Mouse (Mus musculus): ENCODE measurements around the gene Dse. TPM values are rescaled to one million over a fixed set of nuclear protein-coding genes. Genes with fewer than 3 reads are reported as not detected.
"Not testable (repeated sequence)": the region's sequence is repeated elsewhere in the genome, so short reads cannot be mapped to it uniquely, and the experiment has no call there.

Gene Dse
- total RNA-seq (2021): 10 to 100 TPM in 1 of 2 experiments, 1 to 10 TPM in 1; 6.5 to 10.5 TPM

DNA sequence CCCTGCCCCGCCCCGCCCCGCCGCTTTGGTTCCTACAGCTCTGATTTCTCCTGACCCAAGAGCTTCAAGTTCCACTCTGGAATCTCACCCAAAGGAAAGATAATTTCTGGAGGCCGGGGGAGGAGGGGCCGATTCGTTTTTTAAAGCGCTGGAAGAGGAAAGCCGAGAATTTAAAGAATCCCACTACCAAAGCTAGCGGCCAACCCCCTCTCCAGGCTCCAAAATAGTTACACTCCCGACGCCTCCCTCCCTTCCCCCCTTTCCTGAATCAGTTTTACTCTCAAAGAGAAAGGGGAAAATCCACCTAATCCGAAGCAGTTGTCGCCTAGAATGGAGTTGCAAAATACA lies at the start of gene Dse:
Gene Dse (minus strand): TSS at position 213 of the 348 bp plus-strand sequence.
- peak in 1 of 2 experiments; percentile 16 for DNase-seq (ENCODE audit: low spot score in 2 of 2)
- intact Hi-C loops (cut with DNase I): loop anchor here (2.0 to 10.0 kb wide), 2 partner anchors 75 to 173 kb away; partner anchors contain the start of genes Trappc3l and Tspyl1

DNA sequence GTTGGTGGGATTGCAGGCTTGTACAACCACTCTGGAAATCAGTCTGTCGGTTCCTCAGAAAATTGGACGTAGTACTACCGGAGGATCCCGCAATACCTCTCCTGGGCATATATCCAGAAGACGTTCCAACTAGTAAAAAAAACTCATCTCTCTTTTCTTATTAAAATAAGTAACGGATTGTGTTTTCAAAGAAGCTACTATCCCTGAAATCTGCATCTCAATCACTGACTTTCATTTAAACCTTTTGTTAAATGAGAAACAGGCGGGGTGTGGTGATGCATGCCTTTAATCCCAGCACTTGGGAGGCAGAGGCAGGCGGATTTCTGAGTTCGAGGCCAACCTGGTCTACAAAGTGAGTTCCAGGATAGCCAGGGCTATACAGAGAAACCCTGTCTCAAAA lies 45.3 kb upstream of the Dse start:
- DNase-seq (ENCODE audit: low spot score in 2 of 2); intact Hi-C loops (cut with DNase I): not testable (repeated sequence)

DNA sequence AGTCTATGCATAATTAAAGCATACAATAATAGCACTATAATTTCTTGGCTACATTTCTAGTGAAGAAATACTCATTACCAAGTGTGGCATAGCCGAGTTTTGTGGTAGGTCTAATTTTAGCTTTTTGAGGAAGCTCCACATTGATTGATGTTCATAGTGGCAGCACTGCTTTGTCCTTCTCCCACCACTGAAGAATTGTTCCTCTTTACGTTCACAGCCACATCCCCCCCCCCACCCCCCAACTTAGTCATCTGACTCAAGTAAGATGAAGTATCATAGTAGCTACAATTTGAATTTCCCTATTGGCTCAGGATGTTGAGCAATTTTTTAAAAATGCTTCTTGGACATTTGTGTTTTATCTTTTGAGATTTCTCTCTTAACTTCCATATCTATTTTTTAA lies 42.1 kb upstream of the Dse start:
- no peak for DNase-seq (ENCODE audit: low spot score in 2 of 2)
- intact Hi-C loops (cut with DNase I): no loop called here

DNA sequence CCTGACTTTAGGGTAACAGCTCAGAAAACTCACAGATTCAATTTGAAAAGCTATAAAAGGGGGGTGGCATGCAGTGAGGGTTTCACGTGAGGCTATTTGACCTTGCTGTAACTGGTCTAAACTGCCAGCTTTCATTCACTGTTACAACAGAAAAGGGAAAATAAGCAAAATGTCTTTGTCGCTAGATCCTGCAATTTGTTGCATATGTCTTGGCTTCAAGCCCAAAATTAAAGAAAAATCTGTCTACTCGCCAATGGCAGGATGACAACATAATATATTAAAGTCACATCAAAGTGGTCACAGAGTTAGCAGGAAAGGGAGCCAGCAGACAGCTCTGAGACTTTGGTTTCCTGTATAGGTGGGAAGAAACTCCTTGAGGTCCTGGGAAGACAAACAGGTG lies 40.2 kb upstream of the Dse start:
- intact Hi-C loops (cut with DNase I): no loop called here
- DNase-seq (ENCODE audit: low spot score in 2 of 2): no peak

DNA sequence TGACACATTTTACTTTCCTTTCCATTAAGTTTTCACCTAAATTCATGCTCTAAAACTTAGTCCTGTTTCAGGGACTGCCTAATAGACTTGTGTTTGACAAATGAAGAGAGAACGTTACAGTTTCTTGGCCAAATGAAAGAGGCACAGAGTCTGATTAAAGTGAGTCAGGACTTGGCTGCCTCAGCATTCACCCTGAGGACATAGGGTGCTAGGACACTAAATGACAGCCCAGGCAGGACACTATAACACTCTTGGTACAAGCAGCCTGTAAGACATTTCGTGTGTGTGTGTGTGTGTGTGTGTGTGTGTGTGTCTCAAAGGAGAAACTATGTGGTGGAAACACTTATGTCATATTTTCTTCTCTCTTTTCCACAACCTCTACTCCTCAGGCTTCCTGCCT lies 38.6 kb upstream of the Dse start:
- no peak for DNase-seq (ENCODE audit: low spot score in 2 of 2)
- intact Hi-C loops (cut with DNase I): no loop called here

DNA sequence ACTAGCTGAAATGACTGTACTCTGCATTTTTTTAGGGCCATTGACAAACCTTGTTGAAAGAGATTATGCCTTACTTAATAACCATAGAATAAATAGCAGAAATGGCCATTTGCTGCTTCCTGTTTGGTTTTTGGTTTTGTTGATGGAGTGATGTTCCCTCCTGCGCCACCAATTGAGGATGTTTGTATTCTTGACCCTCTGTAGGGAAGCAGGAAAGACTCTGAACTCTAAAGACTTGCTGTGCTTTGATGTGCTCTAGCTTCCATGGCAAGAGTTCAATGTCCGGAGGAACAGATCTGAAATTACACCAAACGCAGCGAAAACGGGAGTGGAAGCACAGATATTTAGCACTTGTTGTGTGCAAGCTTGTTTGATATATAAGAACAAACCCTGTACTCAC lies 37.2 kb upstream of the Dse start:
- DNase-seq (ENCODE audit: low spot score in 2 of 2): no peak
- intact Hi-C loops (cut with DNase I): no loop called here

DNA sequence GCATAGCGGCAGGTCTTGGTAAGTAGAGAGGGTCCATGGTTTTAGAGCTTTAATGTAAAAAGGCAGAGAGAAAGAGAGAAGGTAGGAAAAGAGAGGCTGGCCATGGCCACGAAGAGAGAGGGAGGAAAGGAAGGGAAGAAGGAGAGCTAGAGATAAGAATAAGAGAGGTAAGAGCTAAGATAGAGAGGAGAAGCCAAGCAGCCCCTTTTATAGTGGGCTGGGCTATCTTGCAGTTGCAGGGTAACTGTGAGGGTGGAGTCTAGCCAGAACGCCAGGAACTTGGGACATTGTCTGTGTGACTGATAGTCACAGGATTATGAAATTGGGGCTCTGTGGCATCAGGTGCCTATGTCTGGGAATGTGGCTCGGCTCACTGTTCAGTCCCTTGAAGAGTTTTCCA lies 31.0 kb upstream of the Dse start:
- intact Hi-C loops (cut with DNase I): no loop called here
- no peak for DNase-seq (ENCODE audit: low spot score in 2 of 2)

DNA sequence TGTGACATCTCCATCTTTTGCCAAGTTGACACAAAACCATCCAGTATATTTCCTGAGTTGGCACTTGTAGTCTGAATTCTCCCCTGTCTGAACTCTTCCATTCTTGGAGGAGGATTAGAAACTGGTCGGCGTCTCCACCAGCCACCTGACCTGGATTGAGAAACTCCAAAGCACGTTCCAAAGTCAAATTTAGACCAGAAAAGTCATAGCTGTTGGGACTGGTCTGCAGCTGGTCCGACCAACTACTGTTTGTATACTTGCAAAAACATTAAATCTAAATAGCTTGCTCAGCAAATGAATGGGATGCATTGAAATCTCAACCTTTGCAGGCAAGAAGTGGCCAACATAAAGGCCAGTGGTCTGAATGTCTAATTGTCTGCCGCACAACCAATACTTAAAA lies 29.1 kb upstream of the Dse start:
- DNase-seq (ENCODE audit: low spot score in 2 of 2): no peak
- intact Hi-C loops (cut with DNase I): no loop called here

DNA sequence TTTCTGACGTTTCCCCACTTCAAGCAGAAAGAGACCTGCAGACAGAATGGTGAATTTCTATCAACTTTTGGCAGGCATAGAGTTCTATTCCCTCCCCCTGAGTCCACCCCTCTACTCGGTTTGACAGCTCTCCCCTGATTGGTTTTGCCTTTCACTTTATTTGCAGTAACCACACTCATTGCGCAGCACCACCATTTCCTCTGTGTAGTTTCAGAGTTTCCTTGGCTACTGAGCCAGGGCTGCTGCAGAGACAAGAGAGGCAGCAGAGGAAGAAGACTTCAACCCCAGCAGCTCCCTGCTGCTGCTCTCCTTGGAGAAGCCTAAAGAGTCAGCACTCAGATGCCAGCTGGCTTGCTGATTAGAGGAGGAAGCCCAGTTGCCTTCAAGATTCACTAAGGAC lies 27.9 kb upstream of the Dse start:
- intact Hi-C loops (cut with DNase I): no loop called here
- no peak for DNase-seq (ENCODE audit: low spot score in 2 of 2)

DNA sequence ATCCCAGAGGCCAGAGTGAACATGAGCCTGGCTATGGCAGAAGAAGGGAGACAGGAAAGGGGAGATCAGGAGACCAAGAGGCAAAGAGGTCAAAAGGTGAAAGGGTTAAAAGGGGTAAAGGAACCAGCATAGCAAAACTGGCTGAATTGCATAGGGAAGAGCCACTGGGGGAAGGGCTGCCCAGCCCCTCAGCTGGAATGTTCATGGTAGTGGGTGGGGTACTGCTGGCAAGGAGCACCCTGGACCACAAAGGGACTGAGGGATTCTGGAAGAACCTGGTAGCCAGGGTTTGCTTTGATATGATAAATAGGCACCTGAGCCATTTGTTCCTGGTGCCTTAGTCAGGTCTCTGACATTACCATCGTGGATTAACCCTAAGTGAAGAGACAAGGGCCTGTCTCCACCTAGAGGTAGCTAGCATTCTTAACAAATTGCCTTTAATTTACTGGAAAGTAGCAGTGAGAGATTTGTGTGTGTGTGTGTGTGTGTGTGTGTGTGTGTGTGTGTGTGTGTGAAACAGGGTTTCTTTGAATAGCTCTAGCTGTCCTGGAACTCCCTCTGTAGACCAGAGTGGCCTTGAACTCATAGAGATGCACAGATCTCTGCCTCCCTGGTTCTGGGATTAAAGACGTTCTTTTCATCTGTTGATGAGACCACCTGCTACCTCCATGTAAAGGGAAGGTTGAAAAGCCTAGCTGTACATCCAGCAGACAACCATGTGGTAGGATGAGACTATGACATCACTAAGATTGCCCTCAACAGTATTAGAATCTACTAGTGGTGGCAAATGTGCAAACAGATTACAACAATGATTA lies 26.6 kb upstream of the Dse start:
- intact Hi-C loops (cut with DNase I): no loop called here
- DNase-seq (ENCODE audit: low spot score in 2 of 2): no peak

DNA sequence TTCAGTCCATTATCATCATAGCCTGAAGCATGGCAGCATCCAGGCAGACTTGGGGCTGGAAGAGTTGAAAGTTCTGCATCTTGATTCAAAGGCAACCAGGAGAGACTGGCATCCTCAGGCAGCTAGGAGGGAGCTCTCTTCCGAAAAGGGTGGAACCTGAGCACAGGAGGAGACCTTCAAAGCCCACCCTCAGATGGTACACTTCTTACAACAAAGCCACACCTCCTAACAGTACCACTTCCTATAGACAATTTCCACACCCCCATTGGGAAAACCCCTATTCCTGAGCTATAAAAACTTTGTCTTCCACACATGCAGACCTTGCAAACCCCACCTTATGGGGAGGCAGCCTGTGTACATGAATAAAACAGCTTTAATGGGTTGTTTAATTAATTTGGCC lies 25.9 kb upstream of the Dse start:
- DNase-seq (ENCODE audit: low spot score in 2 of 2): no peak
- intact Hi-C loops (cut with DNase I): no loop called here

DNA sequence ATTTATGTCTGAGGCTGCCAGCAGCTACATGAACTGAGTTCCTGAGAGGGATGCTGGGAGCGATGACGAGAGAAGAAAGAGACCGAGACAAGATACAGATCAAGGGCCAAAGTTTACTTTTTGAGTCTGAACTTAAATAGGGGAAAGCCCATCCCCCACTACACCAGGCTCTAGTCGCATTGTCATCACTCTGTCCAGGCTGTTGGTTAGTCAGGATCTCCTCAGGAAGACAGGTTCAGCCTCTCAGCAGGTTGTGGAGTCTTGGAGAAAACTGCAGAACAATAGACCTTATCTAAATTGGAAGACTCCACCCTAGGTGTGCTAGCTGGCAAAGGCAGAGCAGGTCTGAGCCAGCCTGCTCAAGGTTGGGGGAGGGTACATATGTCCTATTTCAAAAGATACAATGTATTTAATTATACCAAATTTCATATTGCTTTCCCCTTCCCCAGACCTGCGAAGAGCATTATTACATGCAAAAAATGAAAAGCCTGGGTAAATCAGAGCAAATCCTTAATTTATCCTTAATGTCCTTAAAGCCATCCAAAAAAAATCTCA lies 22.7 kb upstream of the Dse start:
- intact Hi-C loops (cut with DNase I): no loop called here
- no peak for DNase-seq (ENCODE audit: low spot score in 2 of 2)

DNA sequence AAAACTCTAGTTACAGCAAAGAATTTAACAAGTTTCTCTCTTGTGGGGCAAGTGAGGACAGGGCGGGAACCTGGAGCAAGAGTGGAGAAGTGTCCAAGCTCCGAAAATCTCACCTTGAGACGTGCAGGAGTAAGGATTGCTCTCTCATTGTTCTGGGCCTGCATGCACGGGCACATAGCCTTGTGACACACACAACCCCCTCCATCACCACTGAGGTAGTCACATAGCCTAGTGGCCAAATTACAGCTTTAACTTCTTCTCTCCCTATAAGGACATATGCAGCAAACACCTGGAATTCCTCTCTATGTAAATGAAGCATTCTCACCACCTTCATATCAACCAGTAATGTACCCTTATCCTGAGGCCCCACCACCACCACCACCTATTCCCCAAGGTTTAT lies 22.0 kb upstream of the Dse start:
- DNase-seq (ENCODE audit: low spot score in 2 of 2): no peak
- intact Hi-C loops (cut with DNase I): no loop called here

DNA sequence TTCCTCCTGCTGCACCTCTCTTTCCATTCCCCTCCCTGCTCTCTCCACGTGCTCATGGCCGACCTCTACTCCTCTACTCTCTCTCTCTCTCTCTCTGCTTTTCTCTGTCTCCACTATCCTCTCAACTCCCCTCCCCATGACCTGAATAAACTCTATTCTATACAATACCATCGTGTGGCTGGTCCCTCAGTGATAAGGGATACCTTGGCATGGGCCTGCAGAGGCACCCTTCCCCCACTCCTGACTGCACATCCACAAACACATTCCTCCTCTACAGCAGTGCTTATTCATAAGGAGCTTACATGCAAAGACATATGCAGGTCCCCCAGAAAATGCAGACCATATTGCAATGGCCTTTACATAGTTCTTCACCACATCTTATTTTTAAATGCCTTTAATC lies 16.1 kb upstream of the Dse start:
- DNase-seq (ENCODE audit: low spot score in 2 of 2): no peak
- intact Hi-C loops (cut with DNase I): no loop called here

DNA sequence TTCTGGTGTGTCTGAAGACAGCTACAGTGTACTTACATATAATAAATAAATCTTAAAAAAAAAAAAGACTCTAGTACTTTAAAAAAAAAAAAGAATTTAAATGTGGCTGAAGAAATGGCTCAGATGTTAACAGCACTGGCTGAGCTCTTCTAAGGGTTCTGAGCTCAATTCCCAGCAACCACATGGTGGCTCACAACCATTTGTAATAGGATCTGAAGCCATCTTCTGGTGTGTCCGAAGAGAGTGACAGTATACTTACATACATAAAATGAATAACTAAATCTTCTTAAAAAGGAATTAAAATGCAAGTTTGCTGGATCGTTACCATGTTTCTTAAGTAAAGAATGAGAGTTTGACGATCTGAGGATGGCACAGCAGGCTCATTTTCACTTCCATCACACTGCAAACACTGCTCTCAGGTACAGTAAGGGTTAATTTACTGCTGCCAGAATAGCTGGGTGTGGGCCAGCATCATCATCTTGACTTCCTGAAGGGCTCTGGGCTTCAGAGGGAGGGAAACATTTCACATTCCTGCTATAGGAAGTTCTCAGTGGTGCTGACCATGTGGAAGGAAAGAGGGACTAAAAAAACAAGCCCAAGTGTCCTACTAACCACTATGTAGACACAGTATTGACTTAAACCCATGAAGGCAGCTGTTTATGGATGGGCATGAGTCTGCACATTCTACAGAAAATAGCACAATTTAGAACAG lies 14.6 kb upstream of the Dse start:
- DNase-seq (ENCODE audit: low spot score in 2 of 2): no peak
- intact Hi-C loops (cut with DNase I): no loop called here

DNA sequence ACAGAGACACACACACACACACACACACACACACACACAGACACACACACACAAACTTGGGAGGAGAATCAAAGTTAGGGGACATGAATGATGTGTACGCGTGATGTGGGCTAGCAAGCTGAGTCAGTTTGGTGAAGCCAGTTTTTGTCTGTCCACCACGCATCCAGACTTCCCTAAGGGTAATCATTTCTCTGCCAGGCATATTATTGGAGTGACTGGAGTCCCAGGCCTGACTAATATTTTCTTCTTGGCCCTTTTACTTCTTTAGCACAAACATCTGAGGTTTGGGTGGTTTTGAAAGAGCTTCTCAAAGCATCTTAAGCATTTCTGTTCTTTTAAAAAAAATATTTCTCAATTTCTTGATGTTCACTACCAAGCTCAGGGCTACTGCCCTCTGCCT lies 10.7 kb upstream of the Dse start:
- no peak for DNase-seq (ENCODE audit: low spot score in 2 of 2)
- intact Hi-C loops (cut with DNase I): no loop called here

DNA sequence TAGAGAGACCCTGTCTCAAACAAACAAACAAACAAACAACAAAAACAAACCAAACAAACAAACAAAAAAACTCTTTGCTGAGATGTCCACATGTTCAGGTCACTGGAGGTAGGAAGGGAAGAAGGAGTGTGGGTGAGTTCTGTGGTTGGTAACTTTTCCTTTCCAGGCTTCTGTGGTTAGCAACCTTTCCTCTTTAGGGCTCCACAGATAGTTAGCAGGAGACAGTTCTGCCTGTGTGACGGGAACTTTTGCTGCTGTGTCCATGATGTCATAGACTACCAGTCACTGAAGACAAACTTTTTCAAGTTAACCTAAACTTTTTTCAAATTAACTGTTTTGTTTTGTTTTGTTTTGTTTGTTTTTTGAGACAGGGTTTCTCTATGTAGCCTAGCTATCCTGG lies 8.2 kb upstream of the Dse start:
- intact Hi-C loops (cut with DNase I): no loop called here
- DNase-seq (ENCODE audit: low spot score in 2 of 2): no peak

DNA sequence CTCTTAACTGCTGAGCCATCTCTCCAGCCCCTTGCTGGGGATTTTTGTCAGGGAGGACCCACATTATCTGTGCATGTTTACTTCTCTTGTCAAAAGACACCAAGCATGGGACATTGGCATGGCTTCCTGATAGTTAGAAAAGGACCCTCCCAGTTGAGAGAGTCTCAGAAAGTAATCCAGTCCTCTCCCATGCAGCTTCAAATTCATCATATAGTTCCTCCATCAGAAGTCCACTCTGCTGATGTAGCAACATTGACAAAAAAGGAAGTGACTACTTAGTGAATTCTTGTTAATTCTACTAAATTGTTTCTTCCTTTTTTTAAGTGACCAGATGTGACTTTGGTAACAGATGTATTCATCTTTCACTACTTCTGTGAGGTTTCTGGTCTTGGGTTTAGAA lies 2.4 kb upstream of the Dse start:
- intact Hi-C loops (cut with DNase I): loop anchor here (10.0 kb wide), 1 partner anchor 175 kb away; the partner anchor contains the start of gene Trappc3l
- DNase-seq (ENCODE audit: low spot score in 2 of 2): no peak

DNA sequence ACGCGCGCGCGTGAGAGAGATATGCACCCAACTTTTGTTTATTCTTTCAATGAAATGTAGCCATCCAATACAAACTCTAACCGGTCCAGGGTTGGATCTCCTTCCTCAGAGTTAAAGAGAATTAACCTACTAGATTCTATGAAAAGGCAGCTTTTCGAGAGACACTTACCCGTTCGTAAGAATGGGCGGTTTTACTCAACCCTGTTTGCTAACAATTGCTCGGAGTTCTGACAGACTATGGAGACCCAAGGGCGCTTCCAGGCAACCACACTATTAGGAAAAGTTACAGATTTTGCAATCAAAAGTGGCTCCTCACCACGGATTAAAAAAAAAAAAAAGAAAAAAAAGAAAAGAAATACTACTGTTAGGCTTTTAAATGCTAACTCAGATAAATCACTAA lies 516 bp upstream of the Dse start:
- intact Hi-C loops (cut with DNase I): loop anchor here (10.0 kb wide), 1 partner anchor 173 kb away; the partner anchor contains the start of gene Trappc3l

DNA sequence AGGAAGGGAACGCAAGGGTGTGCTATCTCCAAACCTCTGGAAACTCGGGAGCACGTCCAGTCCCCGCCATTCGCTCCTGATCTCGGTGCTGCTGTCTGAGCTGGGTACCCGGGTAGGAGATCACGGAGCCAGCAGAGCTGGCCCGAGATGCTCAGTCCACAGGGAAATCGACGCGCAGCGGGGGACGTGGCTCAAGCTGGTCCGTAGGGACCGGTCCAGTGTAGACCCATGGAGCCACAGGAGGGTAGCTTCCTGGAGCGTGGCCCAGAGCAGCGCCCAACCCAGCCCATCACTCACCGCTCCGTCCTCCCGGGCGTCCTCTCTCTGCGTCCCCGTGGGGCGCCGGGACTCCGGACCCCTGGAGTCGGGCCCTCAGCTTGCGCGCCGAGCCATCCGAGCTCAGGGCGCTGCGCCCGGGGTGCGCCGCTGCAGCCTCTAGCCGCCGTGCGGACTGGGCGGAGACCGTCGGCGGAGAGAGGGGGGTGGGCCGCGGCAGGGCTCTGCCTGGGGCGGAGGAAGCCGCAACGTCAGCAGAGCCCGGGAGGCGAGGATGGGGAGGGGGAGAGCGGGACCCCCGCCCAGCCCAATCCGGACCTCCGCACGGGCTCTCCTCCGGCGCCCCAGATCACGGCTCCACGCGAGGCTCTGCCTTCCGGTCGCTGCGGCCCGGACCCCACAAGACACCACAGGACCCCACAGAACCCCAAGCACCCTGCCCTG lies 572 bp downstream of the Dse start:
- intact Hi-C loops (cut with DNase I): loop anchor here (2.0 to 10.0 kb wide), 2 partner anchors 76 to 172 kb away; partner anchors contain the start of genes Trappc3l and Tspyl1
- DNase-seq (ENCODE audit: low spot score in 2 of 2): peak; percentile 55 to 62

More for the DNA sequence above, 516 bp upstream of the Dse start:
- DNase-seq (ENCODE audit: low spot score in 2 of 2): no peak
